Mouse (Mus musculus) limb, embryonic 15.5 days (tissue): ENCODE results near the gene Hoxa4. TPM values are rescaled to one million over a fixed set of nuclear protein-coding genes. Genes with fewer than 3 reads are reported as not detected.
A peak's percentile ranks its signal among the peaks of the same experiment; 100 is the strongest.

ENCODE experiments used
- ATAC-seq: fragments of 200-750 bp; cut with Nextera tagmentation; 2 replicates; pipeline ENCODE4 v1.8.0; 2017; ENCODE audit warnings: low read depth, moderate TSS enrichment; ENCODE audit not compliant: insufficient number of reproducible peaks, low FRiP score, low TSS enrichment
- H3K27ac ChIP-seq: fragments of 300-500 bp; sonication (generic); 2 replicates; pipeline ENCODE4 v1.5.1; 2015; ENCODE audit warnings: moderate library complexity, mild to moderate bottlenecking, inconsistent platforms
- H3K27me3 ChIP-seq: fragments of 300-500 bp; sonication (generic); 2 replicates; pipeline ENCODE4 v1.6.1; 2015; ENCODE audit warnings: inconsistent platforms
- H3K36me3 ChIP-seq: fragments of 300-500 bp; sonication (generic); 2 replicates; pipeline ENCODE4 v1.6.1; 2015; ENCODE audit warnings: inconsistent platforms
- H3K4me1 ChIP-seq: fragments of 300-500 bp; sonication (generic); 2 replicates; pipeline ENCODE4 v1.6.1; 2015; ENCODE audit warnings: inconsistent platforms
- H3K4me2 ChIP-seq: fragments of 300-500 bp; sonication (generic); 2 replicates; pipeline ENCODE4 v1.6.1; 2015; ENCODE audit warnings: mild to moderate bottlenecking, inconsistent platforms
- H3K4me3 ChIP-seq: fragments of 300-500 bp; sonication (generic); 2 replicates; pipeline ENCODE4 v1.5.1; 2015; ENCODE audit warnings: mild to moderate bottlenecking, inconsistent platforms
- H3K9ac ChIP-seq: fragments of 300-500 bp; sonication (generic); 2 replicates; pipeline ENCODE4 v1.6.1; 2015; ENCODE audit warnings: inconsistent platforms
- H3K9me3 ChIP-seq: fragments of 300-500 bp; sonication (generic); 2 replicates; pipeline ENCODE4 v1.6.1; 2016; ENCODE audit warnings: inconsistent platforms
- WGBS: fragments of 180-500 bp; shearing (Covaris S2); methylation state at CpG from one replicate; pipeline ENCODE4 v1.1.7; 2015; 5-methylcytosine and 5-hydroxymethylcytosine counted together
- polyA plus RNA-seq: library from polyadenylated mRNA; unstranded; fragments of >200 nt; fragmentation: Nextera tagmentation; extraction: Ambion mirVana; gene quantifications from 2 replicates; pipeline ENCODE4 v1.2.1, GENCODE M21; 2015

Hoxa4 gene
- polyA plus RNA-seq, 1 experiment from 2014 or later = 0.52 TPM

- WGBS = 1% methylated on average over 67 of the region's 68 CpGs
- H3K4me2 ChIP-seq = peak overlapping the region; percentile 67
- peak overlapping the region; percentile 96 for H3K27ac ChIP-seq
- no peaks in the 10 kb centered on the region for H3K36me3 ChIP-seq
- H3K4me1 ChIP-seq = peaks cover 27% of the 10 kb centered on the region
- peak overlapping the region; percentile 85 for H3K9ac ChIP-seq
- ATAC-seq = peak; percentile 42; the same call in 1 of the 2 replicates
- no peaks in the 10 kb centered on the region for H3K9me3 ChIP-seq
- H3K4me3 ChIP-seq = peak overlapping the region; percentile 59
- no peaks in the 10 kb centered on the region; the same call in 1 of the 2 replicates for H3K27me3 ChIP-seq
Measured at GRCm38 (mm10) chr6:52234428-52235140, 43.0 kb upstream of the Hoxa4 start.

- Histone ChIP-seq H3K4me1 (peaks cover 27% of the 10 kb centered on the region), H3K9ac (peak overlapping the region; percentile 85), H3K27me3 (no peaks in the 10 kb centered on the region; the same call in 1 of the 2 replicates), H3K4me2 (peak overlapping the region; percentile 67), H3K9me3 (no peaks in the 10 kb centered on the region), H3K4me3 (peak overlapping the region; percentile 59), H3K27ac (peak overlapping the region; percentile 96), H3K36me3 (no peaks in the 10 kb centered on the region)
- under 1% methylated on average over 70 of the region's 70 CpGs for WGBS
- ATAC-seq = peak; percentile 57
Measured at GRCm38 (mm10) chr6:52233546-52234427, 42.2 kb upstream of the Hoxa4 start.

DNA sequence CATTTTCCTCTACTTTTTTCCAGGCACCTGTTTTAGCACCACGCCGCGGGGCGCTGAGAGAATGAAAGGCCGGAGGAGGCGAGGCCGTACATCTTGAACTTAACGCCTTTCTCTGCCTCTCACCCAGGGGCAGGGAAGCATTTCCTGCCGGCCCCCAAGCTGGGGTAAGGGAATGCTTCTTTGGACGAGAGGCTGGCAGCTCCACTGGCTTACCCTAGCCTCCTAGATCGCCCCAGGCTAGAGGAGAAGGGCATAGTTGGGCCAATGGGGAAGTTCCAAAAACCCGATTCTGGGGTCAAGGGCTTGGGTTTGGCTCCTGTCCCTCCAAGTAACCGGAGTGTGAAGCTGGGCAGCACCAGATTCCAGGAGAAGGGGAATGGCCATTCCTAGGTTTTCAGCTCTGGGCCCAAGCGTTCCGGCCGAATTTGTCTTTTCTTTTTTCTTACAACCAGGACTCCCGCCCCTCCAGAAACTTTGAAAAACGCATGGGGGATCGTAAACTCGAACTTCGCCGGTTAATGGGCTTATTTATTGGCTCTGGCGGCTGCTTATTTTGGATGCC lies 41.5 kb upstream of the Hoxa4 start:
- Histone ChIP-seq H3K27me3 (no peaks in the 10 kb centered on the region; the same call in 1 of the 2 replicates), H3K4me3 (peak overlapping the region; percentile 59), H3K36me3 (no peaks in the 10 kb centered on the region), H3K4me1 (peaks cover 27% of the 10 kb centered on the region), H3K9me3 (no peaks in the 10 kb centered on the region), H3K9ac (peak overlapping the region; percentile 85), H3K27ac (peak overlapping the region; percentile 96), H3K4me2 (peak overlapping the region; percentile 67)
- ATAC-seq = no peak
- WGBS = 1% methylated on average over 23 of the region's 23 CpGs

DNA sequence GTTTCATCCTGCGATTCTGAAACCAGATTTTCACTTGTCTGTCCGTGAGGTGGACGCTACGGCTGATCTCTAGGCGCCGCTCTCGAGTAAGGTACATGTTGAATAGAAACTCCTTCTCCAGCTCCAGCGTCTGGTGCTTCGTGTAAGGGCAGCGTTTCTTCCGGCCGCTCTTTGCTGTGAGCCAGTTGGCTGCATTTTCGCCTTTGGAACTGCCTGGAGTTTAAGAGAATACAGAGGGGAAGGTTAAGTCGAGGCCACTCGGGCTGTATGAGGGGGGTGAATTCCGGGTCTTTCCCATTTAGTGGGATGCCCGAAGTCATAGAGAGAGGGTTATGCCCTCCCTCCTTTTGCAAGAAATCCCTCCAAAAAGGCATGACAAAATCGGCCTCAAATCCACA lies 41.0 kb upstream of the Hoxa4 start:
- Histone ChIP-seq H3K4me1 (peaks cover 30% of the 10 kb centered on the region), H3K27ac (peak overlapping the region; percentile 96), H3K36me3 (no peaks in the 10 kb centered on the region), H3K27me3 (no peaks in the 10 kb centered on the region; the same call in 1 of the 2 replicates), H3K9ac (peak overlapping the region; percentile 85), H3K9me3 (no peaks in the 10 kb centered on the region), H3K4me3 (peak overlapping the region; percentile 59), H3K4me2 (peak overlapping the region; percentile 67)
- whole genome bisulfite sequencing = under 1% methylated on average over 18 of the region's 18 CpGs
- no peak for ATAC-seq

- Histone ChIP-seq H3K36me3 (no peaks in the 10 kb centered on the region), H3K4me1 (peaks cover 30% of the 10 kb centered on the region), H3K27me3 (no peaks in the 10 kb centered on the region; the same call in 1 of the 2 replicates), H3K27ac (peak overlapping the region; percentile 96), H3K4me3 (peak overlapping the region; percentile 59), H3K9me3 (no peaks in the 10 kb centered on the region), H3K9ac (peak overlapping the region; percentile 85), H3K4me2 (peak overlapping the region; percentile 67)
- no peak for ATAC-seq
- 2% methylated on average over 18 of the region's 18 CpGs for WGBS
Measured at GRCm38 (mm10) chr6:52231885-52232567, 40.5 kb upstream of the Hoxa4 start.

- H3K4me2 ChIP-seq = peak within 1 kb of the TSS; percentile 67
- H3K27me3 ChIP-seq = no peaks in the 10 kb centered on the region
- H3K4me3 ChIP-seq = peak within 1 kb of the TSS; percentile 59
- H3K36me3 ChIP-seq = no peaks in the 10 kb centered on the region
- H3K9ac ChIP-seq = peak within 1 kb of the TSS; percentile 85
- WGBS = under 1% methylated on average over 20 of the region's 36 CpGs
- peak; percentile 42 for ATAC-seq
- peak within 1 kb of the TSS; percentile 96 for H3K27ac ChIP-seq
- H3K4me1 ChIP-seq = peaks cover 20% of the 10 kb centered on the region
- no peaks in the 10 kb centered on the region for H3K9me3 ChIP-seq
Measured at GRCm38 (mm10) chr6:52230516-52231165, 39.1 kb upstream of the Hoxa4 start, which contains the start of gene Hoxa9. TSS of gene Hoxa9 (minus strand) at chr6:52231089.

- H3K4me2 ChIP-seq = peak overlapping the region; percentile 65
- H3K27ac ChIP-seq = peak overlapping the region; percentile 93
- ATAC-seq = no peak
- H3K9me3 ChIP-seq = no peaks in the 10 kb centered on the region
- H3K36me3 ChIP-seq = no peaks in the 10 kb centered on the region
- H3K27me3 ChIP-seq = no peaks in the 10 kb centered on the region
- peak overlapping the region; percentile 80 for H3K9ac ChIP-seq
- H3K4me1 ChIP-seq = peaks cover 12% of the 10 kb centered on the region
- 1% methylated on average over 44 of the region's 44 CpGs for WGBS
- peak overlapping the region; percentile 51 for H3K4me3 ChIP-seq
Measured at GRCm38 (mm10) chr6:52229558-52230416, 38.2 kb upstream of the Hoxa4 start.

DNA sequence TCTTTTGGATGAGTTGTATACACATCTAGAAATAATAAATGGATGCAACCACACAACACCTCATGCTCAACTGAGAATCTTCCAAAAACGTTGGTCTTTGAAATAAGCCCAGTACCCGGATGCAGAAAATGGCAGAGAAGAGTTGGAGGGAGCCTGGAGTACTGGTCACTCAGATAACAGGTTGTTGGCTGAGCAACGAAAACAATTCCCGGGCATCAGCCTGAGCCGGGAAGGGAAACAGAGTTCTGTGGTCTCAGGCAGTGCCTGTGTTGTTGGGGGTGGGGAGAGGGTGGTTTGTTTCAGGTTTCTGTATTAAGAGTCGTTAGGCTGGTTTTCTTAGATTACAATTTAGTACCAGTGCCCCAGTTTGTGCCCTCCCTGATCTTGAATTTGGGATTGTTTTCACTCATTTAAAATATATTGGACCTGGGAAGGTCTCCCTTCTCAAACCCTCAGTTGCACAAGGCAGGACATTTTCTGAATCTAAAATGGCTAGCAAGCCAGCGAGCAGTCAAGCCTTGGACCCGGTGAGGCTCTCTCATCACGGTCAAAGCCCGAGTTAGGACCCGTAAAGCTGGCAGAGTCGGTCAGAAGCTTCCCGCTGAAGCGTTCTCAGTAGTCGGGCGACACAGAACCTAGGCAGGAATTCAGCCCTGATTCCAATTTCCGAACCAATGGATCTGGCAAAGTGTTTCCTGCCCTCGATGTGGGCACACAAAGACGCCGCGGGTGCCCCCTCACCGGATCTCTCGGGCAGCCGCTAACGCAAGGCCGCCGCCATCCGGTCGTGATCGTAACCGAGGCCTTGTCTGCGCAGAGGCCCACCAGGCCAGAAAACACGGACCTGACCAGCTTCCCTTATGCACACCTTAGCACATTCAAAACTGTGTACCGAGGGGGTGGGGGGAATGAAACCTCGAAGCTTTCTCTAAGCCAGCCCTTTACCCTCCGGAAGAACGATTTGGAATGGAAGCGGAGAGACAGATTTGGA lies 37.2 kb upstream of the Hoxa4 start:
- H3K36me3 ChIP-seq = no peaks in the 10 kb centered on the region
- H3K27me3 ChIP-seq = no peaks in the 10 kb centered on the region
- WGBS = under 1% methylated on average over 38 of the region's 38 CpGs

GRCm38 (mm10) chr6:52227470-52228222 lies 36.1 kb upstream of the Hoxa4 start:
- H3K27me3 ChIP-seq = no peaks in the 10 kb centered on the region
- peaks cover 11% of the 10 kb centered on the region for H3K4me1 ChIP-seq
- peak overlapping the region; percentile 95 for H3K27ac ChIP-seq
- no peaks in the 10 kb centered on the region for H3K36me3 ChIP-seq
- 6% methylated on average over 11 of the region's 11 CpGs for WGBS
- peak overlapping the region; percentile 86 for H3K4me2 ChIP-seq
- H3K4me3 ChIP-seq = peak overlapping the region; percentile 68
- peak overlapping the region; percentile 83 for H3K9ac ChIP-seq
- H3K9me3 ChIP-seq = no peaks in the 10 kb centered on the region
- ATAC-seq = no peak

More for the DNA sequence above, 37.2 kb upstream of the Hoxa4 start:
- Histone ChIP-seq H3K27ac (peak overlapping the region; percentile 93), H3K4me2 (peak overlapping the region; percentile 65), H3K9ac (peak overlapping the region; percentile 80), H3K9me3 (no peaks in the 10 kb centered on the region), H3K4me3 (peak overlapping the region; percentile 51), H3K4me1 (peaks cover 11% of the 10 kb centered on the region)
- ATAC-seq = no peak
